Mouse (Mus musculus) brain, embryonic 18.5 days (tissue): ENCODE measurements around the gene Ascc1.

ENCODE experiments used
- DNase-seq: peaks from one replicate; pipeline ENCODE4 v3.0.0-alpha.2; 2012; ENCODE audit warnings: low read depth, low spot score

Gene Ascc1

GRCm38 (mm10) chr10:60002673-60003212 is at the start of gene Ascc1, which contains the start of gene Anapc16:
Gene Ascc1 (plus strand): TSS chr10:60002805.
Gene Anapc16 (minus strand): TSS chr10:60003135.
- peak; percentile 95 for DNase-seq

- no peak for DNase-seq
Observed at GRCm38 (mm10) chr10:59953564-59954039, 49.0 kb upstream of the Ascc1 start.

GRCm38 (mm10) chr10:59956681-59957080 is 45.9 kb upstream of the Ascc1 start:
- no peak for DNase-seq

- DNase-seq: no peak
Observed at GRCm38 (mm10) chr10:59957171-59958149, 45.1 kb upstream of the Ascc1 start.

- no peak for DNase-seq
Observed at GRCm38 (mm10) chr10:59958458-59958857, 44.1 kb upstream of the Ascc1 start.

GRCm38 (mm10) chr10:59959517-59959916 is 43.1 kb upstream of the Ascc1 start:
- no peak for DNase-seq

GRCm38 (mm10) chr10:59963609-59964008 is 39.0 kb upstream of the Ascc1 start:
- DNase-seq: no peak

- no peak for DNase-seq
Observed at GRCm38 (mm10) chr10:59964504-59965361, 37.9 kb upstream of the Ascc1 start.

GRCm38 (mm10) chr10:59965362-59965695 is 37.3 kb upstream of the Ascc1 start:
- no peak for DNase-seq

GRCm38 (mm10) chr10:59965788-59966187 is 36.8 kb upstream of the Ascc1 start:
- DNase-seq: no peak

- DNase-seq: no peak
Observed at GRCm38 (mm10) chr10:59966743-59967142, 35.9 kb upstream of the Ascc1 start.

GRCm38 (mm10) chr10:59967309-59967942 is 35.2 kb upstream of the Ascc1 start:
- DNase-seq: no peak

GRCm38 (mm10) chr10:59969821-59970449 is 32.7 kb upstream of the Ascc1 start:
- DNase-seq: no peak

GRCm38 (mm10) chr10:59970450-59971062 is 32.0 kb upstream of the Ascc1 start:
- DNase-seq: no peak

- DNase-seq: no peak
Observed at GRCm38 (mm10) chr10:59971813-59972212, 30.8 kb upstream of the Ascc1 start.

- DNase-seq: no peak
Observed at GRCm38 (mm10) chr10:59972534-59972933, 30.1 kb upstream of the Ascc1 start.

- no peak for DNase-seq
Observed at GRCm38 (mm10) chr10:59972999-59973398, 29.6 kb upstream of the Ascc1 start.

GRCm38 (mm10) chr10:59973400-59973799 is 29.2 kb upstream of the Ascc1 start:
- no peak for DNase-seq

- DNase-seq: no peak
Observed at GRCm38 (mm10) chr10:59974191-59974664, 28.4 kb upstream of the Ascc1 start.

GRCm38 (mm10) chr10:59974786-59975185 is 27.8 kb upstream of the Ascc1 start:
- DNase-seq: no peak
